ENCODE assay signal across 19 mouse cellular contexts in genomic region chr7:122476697-122477096, GRCm38 (mm10).
A peak's percentile ranks its signal among the peaks of the same experiment; 100 is the strongest.
DNase-seq lines count a peak whose midpoint lies in the region; ATAC-seq lines count a peak whose summit lies in the region.
"Had no signal": no experiment of that assay in that cellular context is flagged by ENCODE, and none has a peak within 500 bp of the region (broad histone marks: within the 10 kb centered on the region; RNA-seq: fewer than 3 reads in every experiment).

No protein-coding gene starts in this region.

- H3K4me3 ChIP-seq in forebrain, embryonic 12.5 days (replicated peaks), result no peak overlapping the region
- H3K4me3 ChIP-seq in forebrain, embryonic 10.5 days, result no peak overlapping the region
- no peak overlapping the region for H3K4me3 ChIP-seq in forebrain, embryonic 15.5 days
- H3K4me3 ChIP-seq in midbrain, embryonic 14.5 days (replicated peaks; ENCODE audit: low read depth, low read length), result no peak overlapping the region
- H3K4me3 ChIP-seq: heart, embryonic 15.5 days; layer of hippocampus, adult 2 months; limb, embryonic 15.5 days; liver, embryonic 15.5 days had no signal

- peaks cover 7% of the 10 kb centered on the region for H3K9me3 ChIP-seq in forebrain, embryonic 12.5 days
- peaks cover 8% of the 10 kb centered on the region; the same call in 1 of the 2 replicates for H3K9me3 ChIP-seq in forebrain, embryonic 10.5 days
- no peaks in the 10 kb centered on the region for H3K9me3 ChIP-seq in forebrain, embryonic 15.5 days
- H3K9me3 ChIP-seq in midbrain, embryonic 14.5 days (ENCODE audit: control insufficient read depth, low read length), result peaks cover 8% of the 10 kb centered on the region
- H3K9me3 ChIP-seq: heart, embryonic 15.5 days; limb, embryonic 15.5 days; liver, embryonic 15.5 days had no signal

- no peak overlapping the region for H3K4me2 ChIP-seq in forebrain, embryonic 12.5 days
- H3K4me2 ChIP-seq in forebrain, embryonic 15.5 days (replicated peaks), result no peak overlapping the region
- H3K4me2 ChIP-seq in midbrain, embryonic 14.5 days (ENCODE audit: low read length), result no peak overlapping the region
- H3K4me2 ChIP-seq: heart, embryonic 15.5 days; limb, embryonic 15.5 days; liver, embryonic 15.5 days had no signal

- H3K4me1 ChIP-seq in forebrain, embryonic 12.5 days, result peaks cover 27% of the 10 kb centered on the region
- peaks cover 27% of the 10 kb centered on the region for H3K4me1 ChIP-seq in forebrain, embryonic 10.5 days
- peaks cover 24% of the 10 kb centered on the region for H3K4me1 ChIP-seq in forebrain, embryonic 15.5 days
- peaks cover 26% of the 10 kb centered on the region for H3K4me1 ChIP-seq in midbrain, embryonic 14.5 days (ENCODE audit: control insufficient read depth, insufficient read depth, low read length)
- H3K4me1 ChIP-seq: heart, embryonic 15.5 days; limb, embryonic 15.5 days; liver, embryonic 15.5 days had no signal

- H3K36me3 ChIP-seq in forebrain, embryonic 12.5 days (replicated peaks), result no peaks in the 10 kb centered on the region
- no peaks in the 10 kb centered on the region for H3K36me3 ChIP-seq in forebrain, embryonic 10.5 days (replicated peaks)
- H3K36me3 ChIP-seq in forebrain, embryonic 15.5 days, result no peaks in the 10 kb centered on the region
- no peaks in the 10 kb centered on the region for H3K36me3 ChIP-seq in midbrain, embryonic 14.5 days (ENCODE audit: control insufficient read depth, insufficient read depth, low read length)
- H3K36me3 ChIP-seq: heart, embryonic 15.5 days; limb, embryonic 15.5 days; liver, embryonic 15.5 days had no signal

- no peak overlapping the region for H3K9ac ChIP-seq in forebrain, embryonic 12.5 days
- H3K9ac ChIP-seq in forebrain, embryonic 15.5 days (replicated peaks), result no peak overlapping the region
- H3K9ac ChIP-seq in midbrain, embryonic 14.5 days (replicated peaks; ENCODE audit: low read length), result no peak overlapping the region
- H3K9ac ChIP-seq: heart, embryonic 15.5 days; limb, embryonic 15.5 days; liver, embryonic 15.5 days had no signal

- 69% methylated on average over 6 of the region's 6 CpGs for WGBS in forebrain, embryonic 12.5 days
- WGBS in forebrain, embryonic 10.5 days, result 86% methylated on average over 6 of the region's 6 CpGs
- WGBS in forebrain, embryonic 15.5 days, result 60% methylated on average over 6 of the region's 6 CpGs
- 74% methylated on average over 6 of the region's 6 CpGs for WGBS in midbrain, embryonic 14.5 days

- no peak for DNase-seq in forebrain, embryonic 10.5 days (ENCODE audit: extremely low spot score, low spot score)
- peak; percentile 53 for DNase-seq in cerebellum, adult 9-11 months
- DNase-seq in midbrain, embryonic 14.5 days, result no peak
- DNase-seq in Muller cell, postnatal 12 days (ENCODE audit: inconsistent ontology term), result no peak
- DNase-seq: embryo, embryonic 11 days; gastrocnemius, postnatal 36 days; heart, postnatal 4 days; kidney, adult 11 months; layer of hippocampus, postnatal 36 days; right cerebral cortex, postnatal 4 days; thymus, adult 2 months had no signal

- no peaks in the 10 kb centered on the region for H3K27me3 ChIP-seq in forebrain, embryonic 12.5 days
- peaks cover 9% of the 10 kb centered on the region for H3K27me3 ChIP-seq in forebrain, embryonic 10.5 days (ENCODE audit: poor library complexity, severe bottlenecking)
- no peaks in the 10 kb centered on the region for H3K27me3 ChIP-seq in forebrain, embryonic 15.5 days
- H3K27me3 ChIP-seq in midbrain, embryonic 14.5 days (ENCODE audit: control insufficient read depth, insufficient read depth, low read length), result no peaks in the 10 kb centered on the region
- H3K27me3 ChIP-seq: liver, embryonic 15.5 days had no signal

- H3K27ac ChIP-seq in forebrain, embryonic 12.5 days, result peak overlapping the region; percentile 88; the same call in 1 of the 2 replicates
- no peak overlapping the region for H3K27ac ChIP-seq in forebrain, embryonic 10.5 days
- H3K27ac ChIP-seq in forebrain, embryonic 15.5 days (replicated peaks), result peak overlapping the region; percentile 85
- peak overlapping the region; percentile 87 for H3K27ac ChIP-seq in midbrain, embryonic 14.5 days (replicated peaks; ENCODE audit: low read depth, low read length)
- H3K27ac ChIP-seq: heart, embryonic 15.5 days; limb, embryonic 15.5 days; liver, embryonic 15.5 days; macrophage had no signal

- ATAC-seq in forebrain, embryonic 12.5 days (ENCODE audit: low FRiP score), result no peak
- ATAC-seq in forebrain, embryonic 15.5 days (replicated peaks), result no peak
- no peak for ATAC-seq in midbrain, embryonic 14.5 days (ENCODE audit: low FRiP score, low TSS enrichment)
- no peak for ATAC-seq in inflammation-experienced regulatory T-cells, adult 6 months
